Mouse (Mus musculus): ENCODE data around the gene Gm44502.

DNA sequence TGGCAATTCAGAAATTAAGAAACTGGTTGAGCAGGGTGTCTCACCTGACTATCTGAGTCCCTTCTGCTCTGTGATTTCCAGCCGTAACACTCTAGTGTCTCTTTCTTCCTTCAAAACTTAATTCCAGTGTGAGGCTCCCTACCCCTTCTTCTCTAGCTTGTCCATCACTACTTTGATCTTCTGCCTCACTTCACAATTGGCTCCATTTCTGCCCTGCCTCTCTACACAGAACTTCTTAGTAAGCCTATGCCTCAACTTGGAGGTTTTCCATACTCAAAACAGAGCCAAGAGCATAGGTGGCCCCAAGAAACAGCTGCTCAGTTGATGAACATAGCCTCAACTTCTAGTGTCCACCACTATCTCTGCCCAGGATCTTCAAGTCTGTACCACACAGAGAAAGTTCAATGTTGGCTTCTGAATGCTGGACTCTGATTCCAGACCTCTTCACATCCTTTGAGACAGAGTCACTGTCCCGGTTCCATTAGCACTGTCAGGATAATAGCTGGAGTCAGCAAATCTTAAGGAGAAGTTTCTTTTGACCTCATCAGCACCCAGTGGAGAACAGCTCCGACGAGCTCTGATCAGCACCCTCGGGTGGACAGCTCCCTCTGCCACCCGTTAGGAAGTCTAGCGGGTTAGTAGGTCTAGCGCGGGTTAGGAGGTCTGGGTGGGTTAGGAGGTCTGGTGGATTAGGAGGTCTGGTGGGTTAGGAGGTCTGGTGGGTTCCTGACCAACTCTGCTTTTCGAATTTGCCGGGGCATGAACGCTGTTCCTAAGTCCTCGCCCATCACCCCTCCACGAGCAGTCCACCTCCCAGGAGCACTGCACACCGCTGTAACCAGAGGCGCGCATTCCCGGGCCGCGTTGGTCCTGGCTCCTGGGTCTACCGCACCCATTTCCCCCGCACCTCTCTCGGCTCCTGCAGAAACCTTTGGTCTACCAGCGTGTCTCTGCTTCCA is 23.7 kb upstream of the Gm44502 start:
- TF ChIP-seq CTCF (IDR thresholded peaks at IDR 0.05; ENCODE audit: low read depth) (0 out of 2 replicates have a peak, but pooled peaks have one; percentile 9), EP300 (optimal IDR thresholded peaks at IDR 0.05) (no peak)

Measured in stomach, postnatal 0 days (tissue).